Mouse (Mus musculus) ES-E14 (cell line): ENCODE results near the gene Sdad1.

Experiments used
- CHD2 ChIP-seq: IDR thresholded peaks from 2 replicates; pipeline ENCODE4 v1.6.1; 2014; ENCODE audit warnings: mild to moderate bottlenecking, low read depth, low read length, inconsistent platforms
- HCFC1 ChIP-seq: IDR thresholded peaks from 2 replicates; pipeline ENCODE4 v1.6.1; 2012; ENCODE audit warnings: low read length, inconsistent platforms, borderline replicate concordance; ENCODE audit not compliant: insufficient read depth
- MAFK ChIP-seq: IDR thresholded peaks from 2 replicates; pipeline ENCODE4 v1.6.1; 2014; ENCODE audit warnings: mild to moderate bottlenecking, low read depth, low read length, inconsistent platforms; ENCODE audit not compliant: insufficient read depth
- ZNF384 ChIP-seq: IDR thresholded peaks from 2 replicates; pipeline ENCODE4 v1.6.1; 2012; ENCODE audit warnings: low read depth, low read length, inconsistent platforms

GRCm38 (mm10) chr5:92291652-92292414 lies 18.4 kb downstream of the Sdad1 start:
- no peak for TF ChIP-seq HCFC1
- TF ChIP-seq ZNF384: no peak
- no peak for TF ChIP-seq CHD2
- no peak for TF ChIP-seq MAFK
